Mouse (Mus musculus) neural tube, embryonic 11.5 days (tissue): ENCODE results near the gene Zfp800. TPM values are rescaled to one million over a fixed set of nuclear protein-coding genes. Genes with fewer than 3 reads are reported as not detected.
A peak's percentile ranks its signal among the peaks of the same experiment; 100 is the strongest.

Experiments used
- ATAC-seq: fragments of 200-750 bp; cut with Nextera tagmentation; 2 replicates; pipeline ENCODE4 v1.8.0; 2017; ENCODE audit warnings: moderate number of reproducible peaks, mild to moderate bottlenecking, moderate TSS enrichment, moderate library complexity; ENCODE audit not compliant: insufficient read depth, low FRiP score, low TSS enrichment
- DNase-seq: peaks from one replicate; pipeline ENCODE4 v3.0.0-alpha.2; 2015; ENCODE audit warnings: low spot score
- H3K27ac ChIP-seq: fragments of 300-500 bp; sonication (generic); 2 replicates; pipeline ENCODE4 v1.5.1; 2014; ENCODE audit warnings: low read depth, mild to moderate bottlenecking, low read length
- H3K27me3 ChIP-seq: fragments of 300-500 bp; sonication (generic); 2 replicates; pipeline ENCODE4 v1.6.1; 2014; ENCODE audit warnings: mild to moderate bottlenecking, low read length, mixed read lengths; ENCODE audit not compliant: control insufficient read depth, insufficient read depth
- H3K36me3 ChIP-seq: fragments of 300-500 bp; sonication (generic); 2 replicates; pipeline ENCODE4 v1.6.1; 2014; ENCODE audit warnings: mild to moderate bottlenecking, low read length, moderate library complexity, mixed read lengths; ENCODE audit not compliant: control insufficient read depth, insufficient read depth
- H3K4me1 ChIP-seq: fragments of 300-500 bp; sonication (generic); 2 replicates; pipeline ENCODE4 v1.6.1; 2014; ENCODE audit warnings: low read length, mixed read lengths; ENCODE audit not compliant: control insufficient read depth, insufficient read depth
- H3K4me2 ChIP-seq: fragments of 300-500 bp; sonication (generic); 2 replicates; pipeline ENCODE4 v1.6.1; 2014; ENCODE audit warnings: low read depth, mild to moderate bottlenecking, moderate library complexity
- H3K4me3 ChIP-seq: fragments of 300-500 bp; sonication (generic); 2 replicates; pipeline ENCODE4 v1.5.1; 2014; ENCODE audit warnings: low read depth, low read length
- H3K9ac ChIP-seq: fragments of 300-500 bp; sonication (generic); 2 replicates; pipeline ENCODE4 v1.6.1; 2014; ENCODE audit warnings: mild to moderate bottlenecking, low read length
- H3K9me3 ChIP-seq: fragments of 300-500 bp; sonication (generic); 2 replicates; pipeline ENCODE4 v1.6.1; 2016; ENCODE audit warnings: low read length; ENCODE audit not compliant: control insufficient read depth
- WGBS: fragments of 180-500 bp; shearing (Covaris S2); extraction: QIAGEN DNeasy Blood & Tissue Kit; methylation state at CpG from one replicate; pipeline ENCODE4 v1.1.7; 2014; 5-methylcytosine and 5-hydroxymethylcytosine counted together
- polyA plus RNA-seq: library from polyadenylated mRNA; unstranded; fragments of >200 nt; fragmentation: Nextera tagmentation; extraction: Ambion mirVana; gene quantifications from 2 replicates; pipeline ENCODE4 v1.2.1, GENCODE M21; 2014

Zfp800 gene
- polyA plus RNA-seq, 1 experiment from 2014 or later, result 23.2 TPM

DNA sequence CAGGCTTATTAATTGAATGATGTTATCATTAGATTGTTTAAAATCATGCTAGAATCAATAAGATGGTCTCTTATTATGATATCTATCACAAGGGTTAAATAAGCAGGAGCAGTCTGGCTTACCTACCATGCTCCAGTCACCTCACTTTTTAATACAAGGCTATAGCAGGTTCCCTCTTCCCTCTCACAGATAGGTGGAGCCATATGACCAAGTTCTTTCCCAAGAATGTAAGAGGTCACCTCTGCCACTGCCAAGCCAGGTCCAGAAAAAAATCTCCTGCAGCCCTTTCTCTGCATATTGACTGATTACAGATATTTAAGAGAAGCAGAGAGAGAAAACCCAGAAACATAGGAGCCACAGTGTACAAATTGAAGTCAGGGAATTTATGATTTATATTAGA lies 88.1 kb downstream of the Zfp800 start:
- Histone ChIP-seq H3K36me3 (no peaks in the 10 kb centered on the region), H3K27me3 (no peaks in the 10 kb centered on the region), H3K27ac (no peak overlapping the region), H3K4me1 (no peaks in the 10 kb centered on the region), H3K4me3 (no peak overlapping the region), H3K9ac (no peak overlapping the region), H3K9me3 (no peaks in the 10 kb centered on the region), H3K4me2 (no peak overlapping the region)
- no peak for ATAC-seq
- DNase-seq, result no peak

GRCm38 (mm10) chr6:28308929-28309328 lies 88.9 kb downstream of the Zfp800 start:
- ATAC-seq (no peak), DNase-seq (no peak)
- WGBS, result 92% methylated on average over 3 of the region's 3 CpGs
- Histone ChIP-seq H3K4me3 (no peak overlapping the region), H3K4me1 (no peaks in the 10 kb centered on the region), H3K27me3 (no peaks in the 10 kb centered on the region), H3K27ac (no peak overlapping the region), H3K9me3 (no peaks in the 10 kb centered on the region), H3K4me2 (no peak overlapping the region), H3K36me3 (no peaks in the 10 kb centered on the region), H3K9ac (no peak overlapping the region)

GRCm38 (mm10) chr6:28306702-28307101 lies 91.1 kb downstream of the Zfp800 start:
- Histone ChIP-seq H3K4me2 (no peak overlapping the region), H3K27ac (no peak overlapping the region), H3K4me3 (no peak overlapping the region), H3K9ac (no peak overlapping the region), H3K9me3 (no peaks in the 10 kb centered on the region), H3K36me3 (no peaks in the 10 kb centered on the region), H3K4me1 (no peaks in the 10 kb centered on the region), H3K27me3 (no peaks in the 10 kb centered on the region)
- 74% methylated on average over 2 of the region's 2 CpGs for WGBS
- ATAC-seq, result no peak
- no peak for DNase-seq

- Histone ChIP-seq H3K27ac (no peak overlapping the region), H3K4me1 (no peaks in the 10 kb centered on the region), H3K4me3 (no peak overlapping the region), H3K36me3 (no peaks in the 10 kb centered on the region), H3K4me2 (no peak overlapping the region), H3K9me3 (no peaks in the 10 kb centered on the region), H3K27me3 (no peaks in the 10 kb centered on the region), H3K9ac (no peak overlapping the region)
- 22% methylated on average over 8 of the region's 8 CpGs for WGBS
- ATAC-seq (no peak), DNase-seq (no peak)
Observed at GRCm38 (mm10) chr6:28296306-28296705, 101.5 kb downstream of the Zfp800 start.

- Histone ChIP-seq H3K9ac (no peak overlapping the region), H3K4me1 (no peaks in the 10 kb centered on the region), H3K27ac (no peak overlapping the region), H3K4me3 (no peak overlapping the region), H3K36me3 (no peaks in the 10 kb centered on the region), H3K4me2 (no peak overlapping the region), H3K9me3 (no peaks in the 10 kb centered on the region), H3K27me3 (no peaks in the 10 kb centered on the region)
- ATAC-seq (no peak), DNase-seq (no peak)
- 61% methylated on average over 7 of the region's 7 CpGs for WGBS
Observed at GRCm38 (mm10) chr6:28295581-28295980, 102.2 kb downstream of the Zfp800 start.

DNA sequence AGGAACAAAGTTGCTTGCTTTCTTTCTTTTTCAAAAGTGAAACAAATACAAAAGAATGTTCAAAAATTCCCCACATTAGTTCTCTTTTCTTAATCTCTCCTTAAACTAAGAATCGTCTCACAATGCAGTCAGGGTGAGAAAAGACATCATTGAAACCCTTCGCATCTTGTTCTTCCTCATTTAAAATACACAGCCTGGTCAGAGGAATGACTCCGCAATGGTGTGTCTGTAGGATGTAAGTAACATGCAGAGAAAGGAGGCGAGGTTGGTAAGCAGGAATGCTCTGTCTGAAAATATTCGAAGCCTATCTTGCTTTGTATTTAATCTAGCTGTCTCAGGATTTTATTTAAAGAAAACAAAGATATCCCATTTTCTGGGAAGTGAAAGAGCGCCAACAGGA lies 105.0 kb downstream of the Zfp800 start:
- Histone ChIP-seq H3K4me2 (no peak overlapping the region), H3K4me3 (no peak overlapping the region), H3K9ac (no peak overlapping the region), H3K27me3 (no peaks in the 10 kb centered on the region), H3K4me1 (no peaks in the 10 kb centered on the region), H3K27ac (no peak overlapping the region), H3K36me3 (no peaks in the 10 kb centered on the region), H3K9me3 (no peaks in the 10 kb centered on the region)
- ATAC-seq (no peak), DNase-seq (no peak)
- WGBS, result 96% methylated on average over 6 of the region's 6 CpGs

GRCm38 (mm10) chr6:28279886-28280285 lies 117.9 kb downstream of the Zfp800 start:
- Histone ChIP-seq H3K9ac (no peak overlapping the region), H3K27ac (no peak overlapping the region), H3K4me3 (no peak overlapping the region), H3K36me3 (no peaks in the 10 kb centered on the region), H3K27me3 (no peaks in the 10 kb centered on the region), H3K4me1 (no peaks in the 10 kb centered on the region), H3K9me3 (no peaks in the 10 kb centered on the region), H3K4me2 (no peak overlapping the region)
- ATAC-seq (no peak), DNase-seq (no peak)
- WGBS, result 82% methylated on average over 2 of the region's 2 CpGs

DNA sequence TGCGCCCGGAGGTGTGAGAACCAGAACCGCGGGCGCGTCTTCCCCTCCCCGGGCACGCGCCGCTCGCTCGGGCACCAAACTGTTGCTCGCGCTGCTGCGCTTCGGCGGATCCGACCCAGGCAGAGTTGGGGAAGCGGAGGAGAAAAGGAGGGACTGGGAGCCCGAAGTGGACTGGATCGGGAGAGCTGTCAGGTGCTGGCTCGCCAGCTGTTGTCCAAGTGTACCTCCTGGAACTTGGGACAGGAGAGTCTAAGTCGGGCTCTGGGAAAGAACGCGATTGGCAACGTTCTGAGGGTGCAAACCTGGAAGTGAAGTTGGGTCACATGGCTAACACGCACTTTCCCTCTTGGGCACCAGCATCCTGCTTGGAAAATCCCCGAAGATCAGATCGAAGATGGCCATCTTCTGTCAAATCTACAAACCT lies 135.6 kb downstream of the Zfp800 start:
- H3K9ac ChIP-seq, result peak overlapping the region; percentile 73
- WGBS, result under 1% methylated on average over 29 of the region's 29 CpGs
- H3K4me1 ChIP-seq, result peaks cover 5% of the 10 kb centered on the region
- peak overlapping the region; percentile 92 for H3K4me3 ChIP-seq
- DNase-seq, result no peak
- peak overlapping the region; percentile 92 for H3K4me2 ChIP-seq
- no peak for ATAC-seq
- H3K27me3 ChIP-seq, result no peaks in the 10 kb centered on the region
- no peaks in the 10 kb centered on the region for H3K36me3 ChIP-seq
- H3K27ac ChIP-seq, result 0 out of 2 replicates have a peak overlapping the region, but pooled peaks have one; percentile 77
- H3K9me3 ChIP-seq, result no peaks in the 10 kb centered on the region

DNA sequence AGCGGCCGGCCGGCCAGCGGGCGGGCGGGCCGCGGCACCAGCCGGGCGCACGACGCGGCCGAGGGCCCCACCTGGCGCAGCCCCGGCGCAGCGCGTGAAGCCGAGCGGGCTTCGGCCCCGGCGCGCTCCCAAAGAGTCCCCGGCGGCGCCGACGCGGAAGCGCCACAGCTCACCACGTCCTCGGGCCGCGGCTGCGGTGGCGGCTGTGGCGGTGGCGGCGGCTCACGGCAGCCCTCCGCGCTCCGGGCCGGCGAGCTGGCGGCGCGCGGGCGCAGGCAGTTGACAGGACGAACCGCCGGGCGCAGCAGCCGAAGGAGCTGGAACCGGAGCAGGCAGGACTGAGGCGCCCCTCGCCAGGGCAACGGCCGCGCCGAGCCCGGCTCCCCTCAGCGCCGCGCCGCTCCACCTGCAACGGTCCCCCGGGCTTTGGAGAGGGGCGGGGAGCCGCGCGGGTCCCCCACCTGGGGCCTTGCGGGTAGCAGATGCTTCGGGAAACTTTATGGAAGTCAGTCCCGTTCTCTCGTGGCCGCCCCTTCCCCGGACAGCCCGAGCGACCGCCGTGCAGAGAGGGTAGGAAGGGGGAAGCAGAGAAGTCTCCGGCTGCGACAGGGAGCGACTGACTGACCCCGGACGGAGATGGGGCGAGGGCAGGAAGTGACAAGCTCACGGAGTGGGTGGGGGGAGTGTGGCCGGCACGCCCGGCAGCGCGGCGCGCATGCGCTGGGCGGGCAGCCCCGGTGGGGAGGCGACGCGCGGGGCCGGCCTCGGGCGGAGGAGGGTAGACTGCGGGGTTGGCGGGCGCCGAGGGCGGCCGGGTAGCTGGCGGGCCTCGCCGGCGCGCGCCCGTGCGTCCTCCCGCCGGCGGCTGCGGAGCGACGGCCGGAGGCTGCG lies 136.3 kb downstream of the Zfp800 start:
- Histone ChIP-seq H3K4me3 (peak overlapping the region; percentile 92), H3K36me3 (no peaks in the 10 kb centered on the region), H3K27me3 (no peaks in the 10 kb centered on the region), H3K4me1 (peaks cover 5% of the 10 kb centered on the region), H3K9ac (peak overlapping the region; percentile 73), H3K4me2 (peak overlapping the region; percentile 92), H3K27ac (peak overlapping the region; percentile 77), H3K9me3 (no peaks in the 10 kb centered on the region)
- DNase-seq (peak; percentile 90), ATAC-seq (peak; percentile 93)
- WGBS, result 0% methylated on average over 60 of the region's 131 CpGs
